Mouse (Mus musculus) adipocyte (in vitro differentiated cells): ENCODE data around the gene Cyp21a1.
"Not testable (repeated sequence)": the region's sequence is repeated elsewhere in the genome, so short reads cannot be mapped to it uniquely, and the experiment has no call there.

Experiments
- DNase-seq: peaks from one replicate; pipeline ENCODE4 v3.0.0-alpha.2; 2016; ENCODE audit warnings: low spot score

Cyp21a1 gene

GRCm38 (mm10) chr17:34804871-34805562, 656 bp upstream of the Cyp21a1 start:
- no peak for DNase-seq

DNA sequence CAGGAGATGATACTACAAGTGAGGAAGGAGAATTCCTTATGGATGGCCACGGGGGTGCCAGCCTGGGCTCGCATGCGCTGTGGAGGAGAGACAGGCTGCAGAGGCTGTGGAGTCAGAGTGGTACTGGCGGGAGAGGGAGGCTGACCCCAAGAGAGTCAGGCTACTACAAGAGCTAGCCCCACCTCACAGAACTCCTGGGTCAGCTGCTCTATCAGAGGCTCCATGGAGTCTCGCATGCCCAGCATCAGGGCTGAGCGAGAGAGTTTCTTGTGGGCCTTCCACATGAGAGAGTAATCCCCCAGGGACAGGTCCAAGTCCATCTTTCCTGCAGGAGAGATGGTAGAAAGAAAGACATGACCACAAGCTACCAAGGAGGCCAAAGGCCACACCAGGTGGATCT, 994 bp downstream of the Cyp21a1 start:
- not testable (repeated sequence) for DNase-seq

DNA sequence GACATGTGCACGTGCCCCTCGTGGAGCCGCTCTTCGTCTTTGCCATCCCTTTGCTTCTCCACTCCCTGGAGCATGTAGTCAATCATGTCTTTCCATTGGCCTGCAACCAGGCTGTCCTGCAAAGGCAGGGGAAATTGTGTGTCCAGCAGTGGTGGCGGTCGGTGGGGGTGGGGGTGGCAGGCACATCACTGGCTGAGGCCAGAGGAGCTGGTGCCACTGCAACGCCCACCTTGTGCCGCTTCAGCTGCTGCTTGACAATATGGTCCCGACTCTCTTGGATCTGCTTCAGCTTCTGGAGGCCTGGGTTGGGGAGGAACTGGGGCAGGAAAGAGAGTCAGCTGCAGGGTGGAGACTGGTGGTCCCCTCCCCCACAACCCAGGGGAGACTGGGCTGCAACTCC, 1.6 kb downstream of the Cyp21a1 start:
- not testable (repeated sequence) for DNase-seq

DNA sequence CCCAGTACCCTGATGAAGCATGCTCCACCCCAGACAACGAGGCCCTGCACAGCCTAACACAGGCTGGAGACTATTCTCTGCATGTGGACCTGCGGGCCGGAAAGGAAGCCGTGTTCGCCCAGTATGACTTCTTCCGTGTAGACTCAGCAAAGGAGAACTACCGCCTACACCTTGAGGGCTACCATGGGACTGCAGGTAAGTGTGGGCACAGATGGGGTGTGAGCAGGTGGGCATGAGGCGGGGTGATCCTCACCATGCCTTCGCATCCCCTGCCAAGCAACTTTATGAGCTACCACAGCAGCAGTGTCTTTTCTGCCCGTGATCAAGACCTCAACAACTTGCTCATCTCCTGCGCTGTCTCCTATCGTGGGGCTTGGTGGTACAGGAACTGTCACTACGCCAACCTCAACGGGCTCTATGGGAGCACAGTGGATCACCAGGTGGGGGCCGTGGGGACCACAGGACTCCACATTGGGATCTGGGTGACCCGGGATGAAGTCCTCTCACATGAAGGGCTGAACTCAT, 3.5 kb downstream of the Cyp21a1 start:
- DNase-seq: not testable (repeated sequence)

DNA sequence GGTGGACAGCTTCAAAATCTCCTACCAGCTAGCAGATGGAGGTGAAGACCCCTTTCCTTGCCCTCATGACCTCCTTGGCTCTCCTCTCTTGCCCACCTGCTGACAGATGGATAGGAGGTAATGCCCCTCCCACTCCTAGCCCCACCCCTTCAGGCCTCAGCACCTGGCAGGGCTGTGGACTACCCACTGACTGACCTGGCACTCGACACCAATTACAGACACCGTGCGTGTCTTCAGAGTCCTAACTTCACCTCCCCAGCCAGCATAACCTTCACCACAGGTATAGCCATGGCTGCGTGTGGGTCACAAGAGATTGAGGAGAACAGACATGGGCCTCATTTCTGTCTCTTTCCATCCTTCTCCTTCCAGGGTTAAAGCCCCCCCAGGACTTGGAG, 4.8 kb downstream of the Cyp21a1 start:
- DNase-seq: no peak

DNA sequence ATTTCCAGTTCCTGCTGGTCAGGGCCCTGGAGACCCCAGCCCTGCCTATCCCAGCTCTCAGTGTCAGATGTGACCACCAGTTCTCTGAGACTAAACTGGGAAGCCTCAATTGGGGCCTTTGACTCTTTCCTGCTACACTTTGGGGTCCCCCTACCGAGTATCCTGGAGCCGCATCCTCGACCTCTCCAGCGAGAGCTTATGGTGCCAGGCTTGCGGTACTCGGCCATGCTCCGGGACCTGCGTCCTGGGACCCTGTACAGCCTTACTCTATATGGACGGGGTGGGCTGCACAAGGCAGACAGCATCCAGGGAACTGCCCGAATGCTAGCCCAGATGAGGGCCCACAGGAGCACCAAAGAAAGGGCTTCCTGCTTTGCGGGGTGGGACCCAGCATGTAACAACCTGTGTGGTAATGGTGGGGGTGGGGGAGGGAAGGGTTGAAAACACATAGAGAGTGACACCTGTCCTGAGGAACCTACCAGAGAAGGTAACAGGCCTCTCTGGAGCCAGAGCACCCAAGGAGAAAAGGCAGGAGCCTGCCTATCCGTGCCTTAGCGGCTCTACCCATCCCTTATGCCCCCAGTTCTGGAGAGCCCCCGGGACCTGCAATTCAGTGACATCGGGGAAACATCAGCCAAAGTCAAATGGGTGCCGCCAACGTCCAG, 5.4 kb downstream of the Cyp21a1 start:
- no peak for DNase-seq

- DNase-seq: not testable (repeated sequence)
Observed at GRCm38 (mm10) chr17:34798071-34798470, 6.3 kb downstream of the Cyp21a1 start.

DNA sequence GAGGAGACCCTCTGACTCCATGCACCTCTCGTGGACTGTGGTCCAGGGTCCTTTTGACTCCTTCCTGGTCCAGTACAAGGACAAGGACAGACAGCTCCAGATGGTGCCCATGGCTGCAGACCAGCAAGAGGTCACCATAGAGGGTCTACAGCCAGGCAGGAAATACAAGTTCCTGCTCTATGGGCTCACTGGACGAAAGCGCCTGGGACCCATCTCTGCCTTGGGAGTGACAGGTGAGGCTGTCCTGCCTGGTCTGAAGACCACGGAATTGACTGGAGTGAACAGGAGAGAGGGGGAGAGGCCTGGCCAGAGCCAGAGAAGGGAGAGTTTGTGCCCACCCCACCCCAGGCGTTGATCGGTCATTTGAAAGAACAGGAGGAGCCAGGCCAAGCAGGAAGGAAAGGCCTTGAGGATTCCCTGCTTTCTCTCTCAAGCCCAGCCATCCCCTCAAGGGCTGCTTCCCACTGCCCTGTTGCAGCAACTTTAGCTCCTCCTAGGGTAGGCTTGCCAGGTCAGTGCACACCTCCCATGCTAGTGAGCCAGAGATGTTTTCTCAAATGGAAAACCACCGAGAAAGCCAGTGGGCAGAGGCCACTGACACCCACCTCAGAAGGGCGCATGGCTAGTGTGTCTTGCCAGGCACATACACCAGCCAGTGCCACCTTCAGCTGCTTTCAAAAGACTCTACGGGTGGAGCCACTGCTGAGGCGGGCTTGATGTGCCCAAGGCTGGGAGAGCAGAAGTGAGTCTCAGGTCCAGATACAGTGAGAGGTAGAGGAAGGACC, 7.0 kb downstream of the Cyp21a1 start:
- not testable (repeated sequence) for DNase-seq

DNA sequence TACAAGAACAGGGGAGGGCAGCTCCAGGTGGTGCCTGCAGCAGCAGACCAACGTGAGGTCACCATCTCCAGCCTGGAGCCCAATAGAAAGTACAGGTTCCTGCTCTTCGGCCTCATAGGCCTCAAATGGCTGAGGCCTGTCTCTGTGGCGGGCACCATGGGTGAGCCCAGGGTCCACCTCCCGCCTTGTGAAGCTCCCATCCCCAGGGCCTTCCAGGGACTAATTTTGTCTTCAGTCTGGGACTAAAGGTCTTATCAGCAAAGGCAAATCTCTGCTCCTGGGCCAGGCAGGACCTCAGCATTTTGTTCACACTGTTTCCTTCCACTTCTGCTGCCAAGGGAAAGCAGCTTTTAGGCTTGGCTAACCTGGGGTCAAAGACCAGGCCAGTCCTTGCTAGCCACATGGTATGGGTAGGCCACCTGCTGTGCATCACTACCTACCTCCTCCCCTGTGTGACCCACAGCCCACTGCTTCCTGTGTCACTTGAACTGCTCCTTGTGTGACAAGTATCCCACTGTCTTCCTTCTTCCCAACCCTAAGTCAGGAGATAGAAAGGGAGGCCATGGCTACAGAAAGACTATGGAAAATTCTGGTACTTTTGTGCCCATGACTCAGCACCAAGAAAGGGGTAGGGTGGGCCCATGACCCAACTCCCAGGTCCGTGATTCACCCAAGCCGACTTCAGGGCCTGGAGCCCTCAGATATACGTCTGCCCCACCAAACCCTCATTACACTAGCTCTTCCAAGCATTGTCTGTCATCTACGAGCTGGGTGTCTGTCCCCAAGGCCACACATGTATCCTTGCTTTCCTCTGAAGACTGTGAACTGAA, 7.8 kb downstream of the Cyp21a1 start:
- DNase-seq: no peak

- peak; percentile 60 for DNase-seq
Observed at GRCm38 (mm10) chr17:34795633-34796032, 8.7 kb downstream of the Cyp21a1 start.

DNA sequence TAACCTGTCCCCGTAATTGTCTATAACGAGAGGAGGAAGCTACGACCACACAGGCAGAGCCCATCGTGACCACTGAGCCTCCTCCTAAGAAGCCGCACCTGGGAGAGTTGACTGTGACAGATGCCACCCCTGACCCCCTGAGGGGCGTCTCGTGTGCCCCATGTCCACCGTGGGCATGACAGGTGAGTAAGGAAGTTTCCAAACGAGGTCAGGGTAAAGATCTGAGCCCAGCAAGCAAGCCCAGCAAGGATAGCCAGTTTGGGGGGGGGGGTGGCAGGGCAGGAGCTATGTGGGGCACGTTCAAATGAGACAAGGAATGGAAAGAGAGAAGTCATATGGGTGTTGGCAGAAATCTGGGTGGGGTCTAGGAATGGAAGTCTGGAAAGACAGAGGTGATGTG, 9.3 kb downstream of the Cyp21a1 start:
- no peak for DNase-seq

DNA sequence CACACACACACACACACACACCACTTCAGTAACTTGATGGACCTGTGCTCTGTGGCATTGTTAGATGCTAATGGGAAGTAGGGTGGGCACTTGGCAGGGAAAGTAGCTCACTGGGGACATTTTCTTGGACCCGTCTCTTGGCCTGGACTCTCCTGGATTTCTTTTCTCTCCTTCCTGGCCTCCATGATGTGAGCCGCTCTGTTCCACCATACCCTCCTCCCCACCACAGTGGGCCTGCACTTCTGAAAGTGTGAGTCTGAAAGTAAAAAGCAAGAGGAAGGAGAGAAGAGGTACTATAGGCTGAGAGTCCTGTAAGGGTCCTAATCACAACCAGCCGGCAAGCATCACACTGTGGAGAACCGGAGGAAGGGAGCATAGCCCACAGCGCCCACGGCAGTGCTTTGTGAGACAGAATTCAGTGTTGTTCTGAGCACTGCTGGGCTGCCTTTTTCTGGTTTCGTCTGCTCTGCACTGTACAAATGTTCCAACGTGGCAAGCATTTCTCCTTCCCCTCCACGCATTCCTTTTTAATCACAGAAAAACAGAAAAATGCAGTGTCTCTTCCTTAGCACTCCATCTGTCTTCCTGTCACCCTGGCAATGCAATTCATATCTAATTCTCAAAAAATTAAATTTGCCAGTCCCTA, 26.6 kb downstream of the Cyp21a1 start:
- peak; percentile 34 for DNase-seq

DNA sequence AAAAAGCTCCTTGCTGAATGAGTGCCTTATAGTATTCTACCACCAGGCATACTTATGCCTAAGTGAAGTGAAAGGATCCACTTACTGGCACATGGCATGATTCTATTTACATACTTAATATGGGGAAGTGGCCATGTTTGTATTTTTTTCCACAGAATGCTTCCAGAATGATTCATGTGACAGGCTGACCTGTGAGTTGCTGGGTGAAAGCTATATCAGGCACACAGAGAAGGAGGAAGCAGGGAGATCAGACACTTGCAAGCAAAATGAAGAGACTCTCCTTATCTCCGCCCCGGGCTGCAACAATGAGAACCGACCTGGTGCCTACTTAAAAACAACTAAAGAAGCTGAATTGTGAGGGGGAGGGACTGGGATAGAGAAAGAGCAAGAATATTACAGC, 42.9 kb downstream of the Cyp21a1 start:
- peak; percentile 39 for DNase-seq
